Mouse (Mus musculus): ENCODE results near the gene Ispd. TPM values are rescaled to one million over a fixed set of nuclear protein-coding genes. Genes with fewer than 3 reads are reported as not detected.

Gene Ispd
- total RNA-seq, 4 experiments from 2014 or later = 10.9 to 13.8 (median 11.9) TPM

DNA sequence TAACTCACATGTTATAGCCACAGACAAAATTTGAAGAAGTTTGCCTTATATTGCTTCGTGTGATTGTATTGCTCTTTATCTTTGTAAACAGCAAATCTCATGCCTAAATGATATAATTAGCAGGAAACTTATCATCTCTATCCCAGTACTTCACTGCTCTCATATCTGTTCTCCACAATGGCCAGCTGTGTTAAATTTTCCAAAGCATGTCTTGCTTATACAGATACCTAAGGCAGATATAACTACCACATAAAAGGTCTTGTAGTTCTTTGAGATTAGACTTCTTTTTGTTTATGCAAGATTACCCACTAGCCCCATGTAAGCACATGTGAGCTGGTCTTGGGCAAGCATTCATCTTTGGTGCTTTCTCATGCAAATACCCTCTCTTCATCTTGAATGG, 327.6 kb downstream of the Ispd start:
- DNase-seq (ENCODE audit: low spot score in 2 of 2) = no peak

DNA sequence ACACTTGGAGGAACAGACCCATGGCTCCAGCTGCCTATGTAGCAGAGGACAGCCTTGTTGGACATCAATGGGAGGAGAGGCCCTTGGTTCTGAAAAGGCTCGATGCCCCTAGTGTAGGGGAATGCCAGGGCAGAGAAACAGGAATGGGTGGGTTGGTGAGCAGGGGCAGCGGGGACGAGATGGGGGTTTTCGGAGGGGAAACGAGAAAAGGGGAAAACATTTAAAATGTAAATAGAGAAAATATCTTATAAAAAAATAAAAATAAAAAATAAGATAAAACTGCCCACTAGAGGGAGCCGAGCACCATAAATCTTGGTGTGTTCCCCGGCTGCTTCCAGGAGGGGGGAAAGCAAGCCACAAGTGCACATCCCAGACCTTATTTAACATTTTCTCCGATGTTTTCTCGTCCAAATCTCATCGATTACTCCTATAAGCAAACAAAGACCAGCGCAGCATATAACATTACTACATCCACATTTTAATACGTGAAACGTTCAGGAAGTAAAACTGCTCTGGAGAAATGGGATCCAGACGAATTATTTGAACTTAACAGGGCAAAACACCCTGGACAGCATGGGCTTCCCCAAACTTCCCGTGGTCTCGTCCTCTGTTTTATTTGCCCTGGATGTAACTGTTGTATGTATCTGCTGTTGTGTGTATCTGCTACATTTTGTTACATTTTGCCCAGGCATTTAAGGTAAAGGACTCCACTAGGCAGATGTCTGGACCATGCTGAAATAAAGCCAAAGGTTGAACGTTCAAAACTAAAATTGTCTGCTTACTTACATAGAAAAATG, 332.8 kb downstream of the Ispd start:
- DNase-seq (ENCODE audit: low spot score in 2 of 2) = peak in 1 of 2 experiments; percentile 5

DNA sequence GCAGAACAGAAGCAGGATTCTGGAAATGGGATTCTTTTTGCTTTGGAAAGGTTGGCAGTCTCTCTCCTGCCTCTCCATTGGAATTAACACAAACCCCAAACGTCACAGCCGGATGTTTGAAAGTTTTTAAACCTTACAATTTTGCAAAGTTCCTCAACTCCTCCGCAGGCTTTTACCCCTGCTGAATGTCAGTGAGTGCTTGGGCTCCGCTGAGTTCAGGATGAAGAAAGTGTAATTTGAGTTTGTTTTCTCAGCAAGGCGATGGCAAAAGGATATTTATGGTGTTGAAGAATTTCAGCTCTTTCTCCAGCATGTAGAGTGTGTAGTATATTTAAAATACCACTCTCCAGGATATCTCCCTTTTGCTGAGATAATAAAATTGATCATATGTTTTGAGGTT, 336.3 kb downstream of the Ispd start:
- no peak for DNase-seq (ENCODE audit: low spot score in 2 of 2)

DNA sequence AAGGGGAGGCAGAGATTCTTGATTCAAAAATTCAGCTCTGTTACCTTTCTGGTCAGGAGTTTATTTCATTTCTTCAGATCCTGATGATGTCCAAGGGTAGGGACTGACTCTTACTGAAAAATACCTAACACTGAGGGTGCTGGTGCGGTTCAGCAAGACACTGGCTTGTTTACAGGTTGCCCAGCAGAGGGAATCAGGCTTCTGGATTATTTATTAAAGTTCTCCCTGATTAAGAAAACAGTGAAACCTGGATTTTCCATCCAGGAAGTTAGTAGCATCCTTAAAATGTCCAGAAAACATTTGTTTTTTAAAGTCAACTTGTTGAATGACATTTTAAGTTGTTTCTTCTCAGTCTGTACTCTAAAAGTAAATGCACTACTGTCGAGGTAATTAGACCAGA, 337.2 kb downstream of the Ispd start:
- DNase-seq (ENCODE audit: low spot score in 2 of 2) = no peak

DNA sequence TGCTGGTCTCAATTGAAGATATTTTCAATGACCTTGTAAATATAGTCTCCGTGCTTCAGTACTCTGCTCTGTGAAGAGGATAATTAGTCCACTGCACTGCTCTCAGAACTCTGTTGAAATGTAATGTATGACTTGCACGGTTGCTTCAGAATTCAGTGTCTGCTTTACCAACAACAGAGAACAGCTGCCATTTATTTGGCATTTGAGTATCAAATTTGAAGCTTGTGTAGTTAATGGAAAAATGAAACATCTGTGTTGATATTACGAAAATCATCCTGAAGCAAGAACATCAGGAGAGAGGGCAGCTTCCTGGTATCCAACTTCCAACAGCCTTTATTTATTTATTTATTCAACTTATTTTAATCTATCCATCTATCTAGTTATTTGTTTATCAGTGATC, 337.8 kb downstream of the Ispd start:
- no peak for DNase-seq (ENCODE audit: low spot score in 2 of 2)

DNA sequence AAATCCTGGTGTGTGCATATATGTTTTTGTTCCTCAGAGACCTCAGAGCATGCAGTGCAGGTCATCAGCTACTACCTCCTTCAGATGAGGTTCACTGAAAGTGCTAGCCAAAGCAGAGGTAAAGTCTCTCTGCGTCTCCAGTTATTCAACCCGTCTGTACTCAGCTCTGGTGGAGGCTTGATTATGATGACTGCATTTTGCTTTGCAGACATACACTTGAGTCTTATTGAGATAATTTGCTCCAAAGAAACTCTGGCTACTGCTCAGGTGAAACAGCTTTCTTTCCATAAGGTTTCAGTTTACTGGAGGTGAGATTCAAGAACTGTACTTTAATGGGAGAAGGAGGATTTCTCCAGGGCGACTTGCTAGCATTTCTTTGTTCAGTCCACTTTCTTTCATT, 339.5 kb downstream of the Ispd start:
- DNase-seq (ENCODE audit: low spot score in 2 of 2) = no peak

DNA sequence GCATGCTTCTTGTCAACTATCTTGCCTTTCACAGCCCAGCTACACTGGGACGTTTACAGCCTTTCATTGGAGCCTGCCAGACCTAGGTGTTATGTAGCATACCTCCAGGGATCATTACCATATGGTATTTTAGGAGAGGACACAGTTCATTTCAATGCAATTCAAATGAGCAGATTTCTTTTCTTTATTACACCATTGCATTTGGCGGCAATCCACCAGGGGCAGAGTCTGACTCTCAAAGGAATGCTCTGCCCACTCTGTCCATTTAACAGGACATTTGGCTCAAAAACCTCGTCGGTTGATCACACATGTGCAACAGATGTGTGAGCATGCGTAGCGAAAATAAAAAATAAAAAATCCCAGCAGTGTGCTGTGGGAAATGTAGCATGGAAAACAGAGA, 340.0 kb downstream of the Ispd start:
- DNase-seq (ENCODE audit: low spot score in 2 of 2) = no peak

DNA sequence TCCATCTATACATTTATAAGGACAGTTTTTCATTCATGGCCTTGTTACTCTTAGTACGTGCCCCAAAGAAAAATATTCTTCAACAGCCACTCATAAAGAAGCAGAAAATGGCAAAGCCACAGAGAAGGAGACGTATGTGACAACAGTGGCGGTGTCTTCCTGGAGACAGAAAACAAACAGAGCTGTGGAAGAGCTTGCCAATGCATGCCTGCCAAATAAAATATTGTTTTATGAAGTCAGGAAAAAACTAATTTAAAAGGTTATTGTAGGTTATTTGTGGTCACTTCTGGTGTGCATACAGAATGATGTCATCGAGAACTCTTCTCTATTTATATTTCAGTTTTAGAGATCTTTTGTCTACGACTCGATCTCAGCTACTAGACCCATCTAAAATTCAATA, 341.5 kb downstream of the Ispd start:
- DNase-seq (ENCODE audit: low spot score in 2 of 2) = no peak

DNA sequence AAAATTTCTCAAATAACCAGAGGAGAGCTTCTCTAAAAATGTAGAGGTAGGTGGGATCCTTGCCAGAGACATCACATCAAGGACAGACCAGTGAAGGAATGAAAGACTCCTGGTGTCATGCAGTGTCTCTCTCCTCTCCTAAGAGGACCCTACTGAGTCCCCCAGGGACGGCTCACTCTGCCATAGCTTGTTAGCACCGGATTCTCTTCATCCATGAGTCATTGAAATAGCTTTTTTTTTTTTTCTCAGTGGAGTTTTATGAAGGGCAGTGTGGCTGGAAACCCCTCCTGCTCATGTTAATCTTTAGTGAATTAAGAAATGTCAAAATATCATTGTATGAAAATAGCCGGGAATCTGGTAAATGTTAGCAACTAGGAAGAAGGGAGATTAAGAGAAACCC, 342.1 kb downstream of the Ispd start:
- no peak for DNase-seq (ENCODE audit: low spot score in 2 of 2)

DNA sequence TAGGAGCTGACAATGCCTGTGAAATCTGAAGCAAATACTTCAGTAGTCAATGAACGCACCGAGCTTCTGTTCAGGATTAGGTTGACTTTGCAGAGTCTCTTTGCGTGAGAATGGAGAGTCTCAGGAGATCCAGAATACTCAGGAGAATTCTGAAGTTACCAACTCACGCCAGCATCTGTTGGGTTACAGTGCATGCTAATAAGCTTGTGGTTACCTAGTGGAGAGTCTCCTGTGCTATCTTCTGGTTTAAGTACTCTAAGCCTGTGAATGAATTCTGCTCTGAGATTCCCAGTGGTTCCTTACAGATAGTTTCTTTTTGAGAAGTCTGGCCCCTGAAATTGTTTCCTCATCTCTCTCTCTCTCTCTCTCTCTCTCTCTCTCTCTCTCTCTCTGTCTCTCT, 343.0 kb downstream of the Ispd start:
- DNase-seq (ENCODE audit: low spot score in 2 of 2) = no peak

DNA sequence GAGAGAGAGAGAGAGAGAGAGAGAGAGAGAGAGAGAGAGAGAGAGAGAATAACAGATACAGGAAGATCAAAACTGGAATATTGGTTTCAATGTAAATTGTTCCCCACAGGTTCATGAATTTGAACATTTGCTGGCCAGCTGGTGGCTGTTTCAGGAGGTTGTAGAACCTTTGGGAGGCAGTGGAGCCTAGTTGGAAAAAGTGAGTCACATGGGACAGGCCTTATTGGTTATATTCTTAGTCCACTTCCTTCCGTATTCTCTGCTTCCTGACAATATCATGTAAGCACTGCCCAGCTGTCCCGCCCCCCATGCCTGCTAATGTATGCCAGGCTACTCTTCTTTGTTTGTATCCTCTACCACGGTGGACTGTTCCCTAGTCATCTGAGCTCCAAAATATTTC, 344.0 kb downstream of the Ispd start:
- DNase-seq (ENCODE audit: low spot score in 2 of 2) = no peak

DNA sequence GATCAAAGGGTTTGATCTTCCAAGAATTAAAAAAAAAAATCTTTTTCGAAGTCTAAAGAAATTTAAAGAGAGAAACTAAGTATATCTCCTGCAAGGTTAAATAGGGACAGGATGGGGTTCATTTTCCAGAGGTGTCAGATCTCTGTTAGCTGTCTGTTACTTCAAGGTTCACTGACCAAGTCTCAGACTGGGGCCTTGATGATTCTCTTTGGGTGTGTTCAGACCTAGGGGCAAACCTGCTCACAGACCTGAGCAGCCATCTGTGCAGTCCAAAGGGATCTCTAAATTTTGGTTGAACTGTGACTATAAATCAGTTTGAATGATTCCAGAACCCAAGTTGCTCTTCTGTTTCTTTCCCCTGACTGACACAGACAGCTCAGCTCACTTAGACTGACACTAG, 344.8 kb downstream of the Ispd start:
- no peak for DNase-seq (ENCODE audit: low spot score in 2 of 2)

DNA sequence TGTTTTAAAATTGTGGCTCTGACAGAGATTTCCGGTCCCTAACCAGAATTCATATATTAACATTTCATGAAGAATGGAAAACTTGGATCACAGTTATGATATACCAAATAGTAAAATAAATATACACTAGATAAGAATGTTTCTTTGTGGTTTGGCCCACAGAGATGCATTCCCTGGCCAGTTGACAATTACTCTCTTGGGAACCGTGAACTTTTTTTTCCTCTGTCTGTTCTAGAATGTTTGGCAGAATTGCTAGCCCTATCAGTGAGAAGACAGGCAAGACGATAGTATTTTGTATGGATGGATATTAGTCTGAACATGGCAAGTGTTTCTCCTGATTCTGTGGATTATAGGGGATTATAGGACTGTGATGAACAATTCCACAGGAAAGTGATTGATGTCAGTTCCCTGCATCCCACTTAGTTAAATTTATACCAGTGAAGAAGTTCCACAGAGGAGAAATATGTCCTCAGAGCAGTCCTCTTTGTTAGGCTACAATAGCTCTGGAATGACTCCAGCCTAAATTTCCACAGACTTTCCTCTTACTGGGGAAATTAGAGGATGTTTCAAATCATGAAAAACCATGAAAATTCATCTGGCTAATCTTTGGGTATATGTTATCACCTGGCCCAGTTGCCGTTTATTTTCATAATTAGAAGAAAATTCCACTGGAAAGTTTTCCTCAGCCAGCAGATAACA, 352.6 kb downstream of the Ispd start:
- DNase-seq (ENCODE audit: low spot score in 2 of 2) = no peak

Other genes with a start within 250 kb of the Ispd start
- 10 to 100 TPM; 54.8 to 59.4 (median 58.3) TPM for gene Ankmy2, start 224.3 kb upstream of the Ispd start, total RNA-seq (2022)
- 10 to 100 TPM; 43.9 to 52.6 (median 44.6) TPM for gene Bzw2, start 223.4 kb upstream of the Ispd start, total RNA-seq (2022)
- not detected for gene Lrrc72, start 128.1 kb upstream of the Ispd start, total RNA-seq (2022)
- gene Sostdc1, start 67.3 kb upstream of the Ispd start, total RNA-seq (2022) = 1 to 10 TPM in 3 of 4 experiments, under 1 TPM in 1; 0.61 to 8.8 (median 2.5) TPM
- gene D630036H23Rik, start 731 bp downstream of the Ispd start, total RNA-seq (2022) = 1 to 10 TPM; 2.3 to 2.9 (median 2.6) TPM

All from left cerebral cortex, adult 8-10 months (tissue).